Mouse (Mus musculus): ENCODE data around the gene 1810062G17Rik.

DNA sequence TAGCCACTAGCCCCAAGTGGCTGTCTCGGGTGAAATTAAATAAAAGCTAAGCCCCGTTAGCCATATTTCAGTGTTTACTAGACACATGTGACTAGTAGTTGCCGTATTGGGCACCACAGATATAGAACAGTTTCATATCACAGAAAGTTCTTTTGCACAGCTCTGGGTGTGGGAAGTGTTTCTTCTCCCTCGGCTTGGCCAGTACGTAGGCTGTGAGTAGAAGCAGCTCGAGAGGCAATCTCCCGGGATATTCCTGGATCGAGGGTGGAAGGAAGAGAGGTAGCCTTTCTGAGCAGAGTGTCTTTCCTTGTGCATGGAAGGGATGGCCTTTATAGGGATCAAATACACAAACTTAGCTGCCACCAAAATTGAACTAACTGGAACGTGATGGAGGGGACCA, 40.5 kb downstream of the 1810062G17Rik start:
- TF ChIP-seq GATA1 (IDR thresholded peaks at IDR 0.05; ENCODE audit: low read length) (no peak), TAL1 (IDR thresholded peaks at IDR 0.05; ENCODE audit: low read length) (no peak)

All from erythroblast, embryonic 14.5 days (primary cell).